Mouse (Mus musculus) bone marrow macrophage, adult 2 months (primary cell): Measurements from ENCODE around the gene Jam3. TPM values are rescaled to one million over a fixed set of nuclear protein-coding genes. Genes with fewer than 3 reads are reported as not detected.

Source experiments
- H3K27ac ChIP-seq: 2 replicates; pipeline ENCODE4 v1.5.1; 2012; ENCODE audit warnings: low read depth, low read length; ENCODE audit not compliant: insufficient read depth
- H3K4me1 ChIP-seq: 2 replicates; pipeline ENCODE4 v1.6.1; 2012; ENCODE audit warnings: low read length; ENCODE audit not compliant: control insufficient read depth, insufficient read depth
- H3K4me3 ChIP-seq: 2 replicates; pipeline ENCODE4 v1.5.1; 2012; ENCODE audit warnings: mild to moderate bottlenecking, low read length, moderate library complexity; ENCODE audit not compliant: insufficient read depth
- CTCF ChIP-seq: IDR thresholded peaks from 2 replicates; pipeline ENCODE4 v1.5.1; 2012; ENCODE audit warnings: low read depth, mild to moderate bottlenecking, low read length, moderate library complexity
- POLR2A ChIP-seq: IDR thresholded peaks from 2 replicates; pipeline ENCODE4 v1.6.1; 2012; ENCODE audit warnings: mild to moderate bottlenecking, low read depth, low read length, borderline replicate concordance
- polyA plus RNA-seq: library from polyadenylated mRNA; stranded (reverse); fragments of >200 nt; gene quantifications from 2 replicates; pipeline ENCODE4 v1.2.4, GENCODE M21; 2012; ENCODE audit not compliant: missing spikeins, insufficient read depth, insufficient read length

Gene Jam3
- polyA plus RNA-seq, 1 experiment, result not detected

GRCm38 (mm10) chr9:27098557-27098956, 56.7 kb downstream of the Jam3 start:
- TF ChIP-seq CTCF (no peak), POLR2A (no peak)
- H3K4me3 ChIP-seq, result no peak overlapping the region
- H3K4me1 ChIP-seq, result peaks cover 35% of the 10 kb centered on the region
- peak overlapping the region; percentile 66 for H3K27ac ChIP-seq

GRCm38 (mm10) chr9:27098092-27098491, 57.1 kb downstream of the Jam3 start:
- Histone ChIP-seq H3K4me3 (peak overlapping the region; percentile 8; the same call in 1 of the 2 replicates), H3K4me1 (peaks cover 35% of the 10 kb centered on the region), H3K27ac (peak overlapping the region; percentile 70)
- no peak for TF ChIP-seq CTCF
- TF ChIP-seq POLR2A, result no peak

GRCm38 (mm10) chr9:27092916-27093315, 62.3 kb downstream of the Jam3 start:
- Histone ChIP-seq H3K27ac (no peak overlapping the region), H3K4me3 (no peak overlapping the region), H3K4me1 (peaks cover 13% of the 10 kb centered on the region)
- no peak for TF ChIP-seq POLR2A
- no peak for TF ChIP-seq CTCF

GRCm38 (mm10) chr9:27090801-27091775, 64.1 kb downstream of the Jam3 start:
- TF ChIP-seq CTCF (no peak), POLR2A (no peak)
- Histone ChIP-seq H3K4me3 (no peak overlapping the region), H3K4me1 (peaks cover 5% of the 10 kb centered on the region; the same call in 1 of the 2 replicates), H3K27ac (no peak overlapping the region)

- no peak for TF ChIP-seq CTCF
- TF ChIP-seq POLR2A, result no peak
- H3K4me3 ChIP-seq, result no peak overlapping the region
- H3K4me1 ChIP-seq, result peaks cover 5% of the 10 kb centered on the region; the same call in 1 of the 2 replicates
- no peak overlapping the region for H3K27ac ChIP-seq
Observed at GRCm38 (mm10) chr9:27090134-27090533, 65.1 kb downstream of the Jam3 start.

GRCm38 (mm10) chr9:27087402-27087801, 67.8 kb downstream of the Jam3 start:
- H3K4me1 ChIP-seq, result peaks cover 5% of the 10 kb centered on the region; the same call in 1 of the 2 replicates
- no peak overlapping the region for H3K4me3 ChIP-seq
- no peak overlapping the region for H3K27ac ChIP-seq
- TF ChIP-seq CTCF, result no peak
- TF ChIP-seq POLR2A, result no peak

GRCm38 (mm10) chr9:27086256-27086655, 69.0 kb downstream of the Jam3 start:
- TF ChIP-seq CTCF (no peak), POLR2A (no peak)
- Histone ChIP-seq H3K4me3 (no peak overlapping the region), H3K4me1 (peaks cover 5% of the 10 kb centered on the region; the same call in 1 of the 2 replicates), H3K27ac (no peak overlapping the region)

GRCm38 (mm10) chr9:27075812-27076211, 79.4 kb downstream of the Jam3 start:
- no peaks in the 10 kb centered on the region for H3K4me1 ChIP-seq
- H3K4me3 ChIP-seq, result no peak overlapping the region
- no peak overlapping the region for H3K27ac ChIP-seq
- no peak for TF ChIP-seq CTCF
- TF ChIP-seq POLR2A, result no peak

- no peak overlapping the region for H3K27ac ChIP-seq
- H3K4me1 ChIP-seq, result no peaks in the 10 kb centered on the region
- TF ChIP-seq CTCF (no peak), POLR2A (no peak)
- no peak overlapping the region for H3K4me3 ChIP-seq
Observed at GRCm38 (mm10) chr9:27074677-27075076, 80.5 kb downstream of the Jam3 start.

GRCm38 (mm10) chr9:27070895-27071294, 84.3 kb downstream of the Jam3 start:
- TF ChIP-seq CTCF (no peak), POLR2A (no peak)
- Histone ChIP-seq H3K4me3 (no peak overlapping the region), H3K4me1 (no peaks in the 10 kb centered on the region), H3K27ac (no peak overlapping the region)
